Mouse (Mus musculus) embryonic facial prominence, embryonic 14.5 days (tissue): ENCODE results near the gene Tgm7. TPM values are rescaled to one million over a fixed set of nuclear protein-coding genes. Genes with fewer than 3 reads are reported as not detected.
A peak's percentile ranks its signal among the peaks of the same experiment; 100 is the strongest.

ENCODE experiments used
- ATAC-seq: fragments of 200-750 bp; cut with Nextera tagmentation; 2 replicates; pipeline ENCODE4 v1.8.0; 2017; ENCODE audit warnings: low read depth, moderate number of reproducible peaks, moderate TSS enrichment
- DNase-seq: peaks from one replicate; pipeline ENCODE4 v3.0.0-alpha.2; 2015; ENCODE audit warnings: low spot score
- H3K27ac ChIP-seq: fragments of 300-500 bp; sonication (generic); replicated peaks from 2 replicates; pipeline ENCODE4 v1.5.1; 2014; ENCODE audit warnings: low read depth, mild to moderate bottlenecking, low read length, moderate library complexity
- H3K27me3 ChIP-seq: fragments of 300-500 bp; sonication (generic); replicated peaks from 2 replicates; pipeline ENCODE4 v1.6.1; 2014; ENCODE audit warnings: low read length; ENCODE audit not compliant: control insufficient read depth, insufficient read depth
- H3K36me3 ChIP-seq: fragments of 300-500 bp; sonication (generic); 2 replicates; pipeline ENCODE4 v1.6.1; 2014; ENCODE audit warnings: low read length, mixed read lengths; ENCODE audit not compliant: control insufficient read depth, insufficient read depth
- H3K4me1 ChIP-seq: fragments of 300-500 bp; sonication (generic); 2 replicates; pipeline ENCODE4 v1.6.1; 2014; ENCODE audit warnings: antibody characterized with exemption, low read length; ENCODE audit not compliant: control insufficient read depth, insufficient read depth
- H3K4me2 ChIP-seq: fragments of 300-500 bp; sonication (generic); 2 replicates; pipeline ENCODE4 v1.6.1; 2014; ENCODE audit warnings: low read depth, mild to moderate bottlenecking, low read length, moderate library complexity, mixed read lengths
- H3K4me3 ChIP-seq: fragments of 300-500 bp; sonication (generic); 2 replicates; pipeline ENCODE4 v1.5.1; 2014; ENCODE audit warnings: low read depth, mild to moderate bottlenecking, low read length
- H3K9ac ChIP-seq: fragments of 300-500 bp; sonication (generic); 2 replicates; pipeline ENCODE4 v1.6.1; 2014; ENCODE audit warnings: low read depth, mild to moderate bottlenecking, low read length, moderate library complexity, mixed read lengths
- H3K9me3 ChIP-seq: fragments of 300-500 bp; sonication (generic); 2 replicates; pipeline ENCODE4 v1.6.1; 2016; ENCODE audit warnings: low read length; ENCODE audit not compliant: control insufficient read depth
- WGBS: fragments of 180-500 bp; shearing (Covaris S2); extraction: QIAGEN DNeasy Blood & Tissue Kit; methylation state at CpG from one replicate; pipeline ENCODE4 v1.1.7; 2014; 5-methylcytosine and 5-hydroxymethylcytosine counted together
- polyA plus RNA-seq: library from polyadenylated mRNA; unstranded; fragments of >200 nt; fragmentation: Nextera tagmentation; extraction: Ambion mirVana; gene quantifications from 2 replicates; pipeline ENCODE4 v1.2.1, GENCODE M21; 2014

The Tgm7 gene
- not detected in 2 replicates for polyA plus RNA-seq

DNA sequence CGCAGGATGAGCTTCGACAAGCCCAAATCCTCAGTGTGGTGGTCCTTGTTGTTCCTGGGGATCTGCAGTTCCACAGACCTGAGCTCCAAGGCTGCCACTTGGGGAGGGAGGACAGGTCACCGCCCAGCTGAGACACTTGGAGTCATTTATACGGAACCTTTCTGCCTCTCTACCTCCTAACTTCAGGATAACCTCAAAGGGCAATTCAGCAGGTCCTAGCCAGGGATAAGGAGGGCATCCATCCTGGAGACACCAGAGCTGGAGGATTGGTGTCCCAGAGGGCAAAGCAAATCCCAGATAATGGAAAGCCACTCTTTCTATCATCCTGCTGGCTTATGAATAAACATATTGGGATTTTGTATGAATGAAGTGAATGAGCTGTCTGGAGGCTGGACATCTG is at the start of gene Tgm7:
Tgm7 (minus strand) TSS at position 101 of the 400 bp plus-strand sequence.
- ATAC-seq (no peak), DNase-seq (no peak)
- H3K4me3 ChIP-seq: no peak within 1 kb of the TSS
- H3K9ac ChIP-seq: no peak within 1 kb of the TSS
- no peak within 1 kb of the TSS for H3K4me2 ChIP-seq
- H3K27ac ChIP-seq: no peak within 1 kb of the TSS
- 90% methylated on average over 4 of the region's 4 CpGs for WGBS
- H3K27me3 ChIP-seq: no peaks in the 10 kb centered on the region
- H3K36me3 ChIP-seq: no peaks in the 10 kb centered on the region
- H3K9me3 ChIP-seq: no peaks in the 10 kb centered on the region
- H3K4me1 ChIP-seq: no peaks in the 10 kb centered on the region

DNA sequence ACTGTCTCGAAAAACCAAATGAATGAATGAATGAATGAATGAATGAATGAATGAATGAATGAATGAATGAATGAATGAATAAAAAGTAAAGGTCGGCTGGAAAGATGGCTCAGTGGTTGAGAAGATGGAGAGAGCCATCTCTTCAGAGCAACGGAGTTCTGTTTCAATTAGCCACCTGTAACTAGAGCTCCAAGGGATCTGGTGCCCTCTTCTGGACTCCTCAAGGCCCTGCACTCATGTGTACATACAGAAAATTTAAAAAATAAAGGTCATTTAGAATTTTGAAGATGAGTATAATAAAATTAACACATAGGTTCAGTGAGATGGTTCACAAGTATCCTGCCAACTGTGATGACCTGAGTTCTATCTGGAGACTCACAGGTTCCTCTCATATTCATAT is 43.5 kb upstream of the Tgm7 start:
- no peak overlapping the region for H3K9ac ChIP-seq
- H3K9me3 ChIP-seq: no peaks in the 10 kb centered on the region
- no peak overlapping the region for H3K27ac ChIP-seq
- no peak overlapping the region for H3K4me2 ChIP-seq
- H3K4me3 ChIP-seq: no peak overlapping the region
- WGBS: 89% methylated on average over 3 of the region's 3 CpGs
- H3K27me3 ChIP-seq: no peaks in the 10 kb centered on the region
- H3K36me3 ChIP-seq: peaks cover 55% of the 10 kb centered on the region
- no peaks in the 10 kb centered on the region for H3K4me1 ChIP-seq
- DNase-seq (no peak), ATAC-seq (no peak)

DNA sequence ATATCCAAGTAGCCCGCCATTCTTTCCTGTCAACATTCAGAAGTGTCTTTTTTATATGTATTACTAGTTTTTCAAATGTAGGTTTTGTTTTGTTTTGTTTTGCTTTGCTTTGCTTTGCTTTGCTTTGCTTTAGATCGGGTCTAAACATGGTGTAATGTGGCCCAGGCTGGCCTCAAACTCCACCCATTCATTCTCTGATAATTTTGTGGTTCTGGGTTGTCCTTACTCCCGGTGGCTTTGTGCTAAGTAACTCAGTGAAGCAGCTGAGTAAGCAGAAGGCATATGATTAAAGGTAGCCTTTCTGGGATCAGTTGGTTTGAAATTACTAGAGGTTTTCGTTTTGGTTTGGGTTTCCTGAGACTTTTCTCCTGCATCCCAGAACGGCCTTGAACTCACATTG is 40.1 kb upstream of the Tgm7 start:
- Histone ChIP-seq H3K4me1 (no peaks in the 10 kb centered on the region), H3K9ac (no peak overlapping the region), H3K4me3 (no peak overlapping the region), H3K4me2 (no peak overlapping the region), H3K36me3 (peaks cover 56% of the 10 kb centered on the region), H3K27me3 (no peaks in the 10 kb centered on the region), H3K27ac (no peak overlapping the region), H3K9me3 (no peaks in the 10 kb centered on the region)
- ATAC-seq: no peak
- 78% methylated on average over 5 of the region's 5 CpGs for WGBS
- no peak for DNase-seq

DNA sequence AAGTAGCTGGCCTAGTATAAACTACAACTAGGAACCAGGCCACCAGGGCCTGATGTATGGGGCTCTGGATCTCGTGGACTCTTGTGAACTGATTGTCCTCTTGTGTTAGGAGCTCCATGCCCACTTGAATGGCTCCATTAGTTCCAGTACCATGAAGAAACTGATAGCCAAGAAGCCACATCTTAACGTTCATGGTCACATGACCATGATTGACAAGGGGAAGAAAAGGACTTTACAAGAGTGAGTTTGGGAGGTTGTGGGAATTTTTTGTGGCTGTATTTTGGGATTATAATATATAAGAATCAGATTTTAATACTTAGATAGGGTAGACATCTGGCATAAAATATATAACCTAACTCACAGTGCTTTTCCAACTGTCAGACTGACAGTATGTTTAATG is 32.8 kb upstream of the Tgm7 start:
- WGBS: 74% methylated on average over 2 of the region's 2 CpGs
- no peak overlapping the region for H3K4me2 ChIP-seq
- peaks cover 46% of the 10 kb centered on the region for H3K36me3 ChIP-seq
- H3K4me3 ChIP-seq: no peak overlapping the region
- 0 out of 2 replicates have a peak, but pooled peaks cover 8% of the 10 kb centered on the region for H3K9me3 ChIP-seq
- DNase-seq (no peak), ATAC-seq (no peak)
- peaks cover 14% of the 10 kb centered on the region for H3K4me1 ChIP-seq
- H3K27me3 ChIP-seq: no peaks in the 10 kb centered on the region
- H3K27ac ChIP-seq: no peak overlapping the region
- H3K9ac ChIP-seq: no peak overlapping the region

DNA sequence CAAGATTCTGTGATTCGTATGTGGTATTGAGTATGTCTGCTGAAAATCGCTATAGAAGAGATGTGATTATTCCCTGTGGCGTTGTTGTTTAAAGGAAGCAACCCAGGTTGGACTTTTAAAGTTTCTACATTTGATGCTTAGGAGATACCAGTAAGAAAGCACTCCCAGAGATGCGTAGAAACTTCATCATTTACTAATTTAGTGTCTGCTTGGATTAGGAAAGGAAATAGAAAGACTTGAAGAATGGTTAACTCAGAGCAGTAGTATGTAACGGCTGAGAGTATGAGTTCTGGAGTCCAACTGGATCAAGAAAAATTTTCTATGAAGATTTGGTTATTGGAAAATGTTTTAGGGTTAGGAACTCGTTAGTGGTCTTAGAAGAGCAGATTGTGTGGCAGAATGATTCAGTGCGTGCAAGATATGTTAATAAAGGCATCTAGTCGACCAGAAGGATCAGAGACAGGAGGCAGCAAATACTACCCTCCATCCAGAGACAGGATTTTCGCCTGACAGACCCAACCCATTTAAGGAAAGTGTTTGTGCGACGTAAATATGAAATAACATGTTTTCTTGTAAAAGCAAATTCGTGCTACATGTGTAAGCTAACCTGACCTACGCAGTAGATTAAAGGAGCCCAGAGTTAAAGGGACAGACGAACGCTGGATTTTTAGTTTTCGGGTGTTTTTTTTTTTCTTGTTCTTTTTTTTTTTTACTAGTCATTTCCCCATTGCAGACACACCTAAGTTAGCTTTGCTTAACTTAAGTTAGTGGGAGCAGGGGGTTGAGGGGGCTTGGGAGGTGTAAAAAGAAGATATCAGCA is 31.8 kb upstream of the Tgm7 start:
- DNase-seq (no peak), ATAC-seq (no peak)
- Histone ChIP-seq H3K4me3 (peak overlapping the region; percentile 72), H3K9ac (peak overlapping the region; percentile 92), H3K27me3 (no peaks in the 10 kb centered on the region), H3K4me1 (peaks cover 14% of the 10 kb centered on the region), H3K36me3 (peaks cover 41% of the 10 kb centered on the region), H3K4me2 (peak overlapping the region; percentile 95), H3K9me3 (0 out of 2 replicates have a peak, but pooled peaks cover 8% of the 10 kb centered on the region), H3K27ac (peak overlapping the region; percentile 99)
- 68% methylated on average over 16 of the region's 16 CpGs for WGBS

DNA sequence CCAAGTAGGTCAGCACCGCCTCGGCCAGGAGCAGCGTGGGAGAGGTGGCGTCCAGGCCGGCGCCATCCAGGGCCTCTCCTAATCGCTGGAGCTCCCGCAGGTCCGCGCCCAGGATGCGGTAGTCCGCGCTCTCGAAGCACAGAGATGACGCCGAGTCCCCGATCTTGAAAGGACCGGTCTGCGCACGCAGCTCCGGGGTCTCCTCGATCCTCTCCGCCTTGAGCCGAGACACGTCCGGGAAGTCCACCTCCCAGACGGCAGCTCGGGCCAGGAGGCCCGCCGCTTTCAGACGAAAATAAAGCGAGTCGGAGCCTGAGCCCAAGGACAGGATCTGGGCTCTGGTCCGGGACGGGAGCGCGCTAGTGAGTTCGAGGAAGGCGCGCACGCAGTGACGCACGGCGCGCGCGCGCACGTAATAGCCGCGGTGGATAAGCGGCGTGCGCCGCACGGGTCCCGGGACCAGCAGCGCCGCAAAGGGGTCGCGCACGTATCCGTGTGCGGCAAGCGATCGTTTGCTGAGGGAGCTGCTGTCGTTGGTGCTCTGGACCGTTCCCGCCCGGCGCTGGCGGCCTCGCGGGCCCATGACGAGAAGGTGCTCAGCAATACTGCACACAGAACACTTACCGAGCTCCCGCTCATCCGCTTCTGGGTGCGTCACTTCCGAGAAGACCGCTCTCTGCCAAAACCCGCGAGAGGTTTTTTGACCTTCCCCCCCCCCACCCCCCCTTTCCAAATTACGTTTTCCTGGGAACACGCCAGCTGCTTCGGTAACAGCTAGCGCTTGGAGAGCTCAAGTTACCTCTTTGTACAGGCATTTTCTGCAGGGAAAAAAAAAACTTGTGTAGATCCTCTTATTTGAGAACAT is 30.7 kb upstream of the Tgm7 start, which contains the start of the genes Adal and Lcmt2:
Adal (plus strand) TSS at position 411 of the 865 bp plus-strand sequence.
Lcmt2 (minus strand) TSS at position 636 of the 865 bp plus-strand sequence.
- DNase-seq (peak; percentile 97), ATAC-seq (peak; percentile 95)
- no peaks in the 10 kb centered on the region for H3K27me3 ChIP-seq
- H3K4me3 ChIP-seq: peak within 1 kb of the TSS; percentile 72
- peak within 1 kb of the TSS; percentile 95 for H3K4me2 ChIP-seq
- H3K9ac ChIP-seq: peak within 1 kb of the TSS; percentile 92
- under 1% methylated on average over 49 of the region's 87 CpGs for WGBS
- H3K4me1 ChIP-seq: peaks cover 14% of the 10 kb centered on the region
- H3K36me3 ChIP-seq: peaks cover 34% of the 10 kb centered on the region
- peak within 1 kb of the TSS; percentile 99 for H3K27ac ChIP-seq
- H3K9me3 ChIP-seq: 0 out of 2 replicates have a peak, but pooled peaks cover 8% of the 10 kb centered on the region

DNA sequence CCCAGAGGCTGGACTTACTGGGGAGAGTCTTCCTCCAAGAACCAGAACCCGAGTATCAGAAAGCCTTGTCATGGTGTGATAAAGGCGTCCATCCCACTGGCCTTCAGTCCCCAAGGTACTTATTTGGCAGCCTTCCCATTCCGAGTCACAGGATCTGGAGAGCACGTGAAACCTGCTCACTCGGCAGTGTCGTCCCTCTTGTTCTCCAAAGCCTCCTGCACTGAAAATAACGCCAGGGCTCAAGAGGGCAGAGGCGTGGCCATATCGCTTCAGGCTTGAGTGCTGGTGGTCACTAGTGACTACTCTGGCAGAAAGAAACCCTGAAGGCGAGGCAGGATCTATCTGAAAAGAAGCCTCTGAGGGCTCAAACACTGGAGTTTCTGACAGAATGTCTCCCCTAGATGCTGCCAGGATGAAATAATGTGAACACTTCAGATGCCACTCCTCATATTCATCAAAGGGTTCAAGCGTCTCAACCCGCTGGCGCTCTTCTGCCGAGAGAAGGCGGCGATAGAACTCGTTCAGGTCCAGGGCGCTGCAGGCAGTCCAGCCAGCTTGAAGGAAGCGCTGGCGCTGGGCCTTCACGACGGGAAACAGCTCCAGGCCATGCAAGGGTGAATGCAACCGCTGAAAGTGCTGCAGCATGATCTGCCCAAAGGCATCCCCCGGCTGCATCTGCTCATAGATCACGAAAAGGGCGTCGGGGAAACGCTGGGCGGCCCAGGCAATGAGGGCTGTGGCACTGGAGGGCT is 29.8 kb upstream of the Tgm7 start:
- DNase-seq (peak; percentile 45), ATAC-seq (0 out of 2 replicates have a peak, but pooled peaks have one; percentile 3)
- Histone ChIP-seq H3K4me3 (peak overlapping the region; percentile 72), H3K27ac (peak overlapping the region; percentile 99), H3K27me3 (no peaks in the 10 kb centered on the region), H3K4me1 (peaks cover 14% of the 10 kb centered on the region), H3K9me3 (0 out of 2 replicates have a peak, but pooled peaks cover 8% of the 10 kb centered on the region), H3K4me2 (peak overlapping the region; percentile 95), H3K36me3 (peaks cover 31% of the 10 kb centered on the region), H3K9ac (peak overlapping the region; percentile 92)
- 55% methylated on average over 29 of the region's 29 CpGs for WGBS

DNA sequence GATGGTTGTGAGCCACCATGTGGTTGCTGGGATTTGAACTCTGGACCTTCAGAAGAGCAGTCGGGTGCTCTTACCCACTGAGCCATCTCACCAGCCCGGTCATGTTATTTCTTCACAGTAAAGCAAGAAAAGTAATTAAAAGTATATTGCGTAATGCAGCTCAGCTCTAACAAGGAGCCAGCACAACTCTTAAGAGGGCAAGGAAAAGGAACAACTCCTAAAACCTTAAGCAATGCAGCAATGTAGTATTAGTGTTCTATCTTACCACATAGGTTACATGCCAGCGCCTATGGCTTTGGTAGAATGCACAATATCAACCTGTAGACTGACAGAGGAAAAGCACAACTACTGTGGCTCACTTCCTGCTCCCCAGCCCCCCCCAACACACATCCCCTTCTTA is 27.8 kb upstream of the Tgm7 start:
- no peak overlapping the region for H3K4me2 ChIP-seq
- H3K36me3 ChIP-seq: peaks cover 17% of the 10 kb centered on the region; the same call in 1 of the 2 replicates
- no peak overlapping the region for H3K4me3 ChIP-seq
- H3K9me3 ChIP-seq: 0 out of 2 replicates have a peak, but pooled peaks cover 8% of the 10 kb centered on the region
- over 99% methylated on average over 4 of the region's 4 CpGs for WGBS
- ATAC-seq: no peak
- H3K27ac ChIP-seq: no peak overlapping the region
- H3K4me1 ChIP-seq: peaks cover 14% of the 10 kb centered on the region
- no peaks in the 10 kb centered on the region for H3K27me3 ChIP-seq
- no peak overlapping the region for H3K9ac ChIP-seq
- no peak for DNase-seq
